Mouse (Mus musculus) right cerebral cortex, postnatal 14 days (tissue): ENCODE measurements at regions not wholly inside any gene's neighbourhood (a gene's known extent, or its start where the extent isn't known, plus 50 kb on each side); places are given as distances from the start of the nearest gene placed in this dataset.
A peak's percentile ranks its signal among the peaks of the same experiment; 100 is the strongest.

ENCODE experiments used
- DNase-seq: peaks from one replicate; pipeline ENCODE4 v3.0.0; 2022

DNA sequence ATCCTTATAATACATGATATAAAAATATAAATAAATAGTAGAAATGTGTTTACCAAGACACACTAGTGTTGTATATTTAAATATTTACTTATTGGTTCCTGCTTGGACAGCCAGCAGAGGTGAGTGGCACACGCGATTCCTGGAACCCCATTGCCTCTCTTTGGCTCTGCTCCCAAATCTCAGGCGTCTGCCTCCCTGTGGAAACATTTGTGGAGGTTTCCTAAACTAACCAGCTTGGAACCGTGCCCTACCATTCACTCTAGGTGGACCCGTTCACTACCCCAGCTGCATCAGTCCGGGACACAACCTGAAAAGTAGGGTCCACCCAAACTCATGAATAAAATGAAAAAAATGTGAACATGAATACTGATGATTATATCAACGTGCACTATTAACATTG lies 404.0 kb upstream of the Defb41 start:
- peak; percentile 6 for DNase-seq

DNA sequence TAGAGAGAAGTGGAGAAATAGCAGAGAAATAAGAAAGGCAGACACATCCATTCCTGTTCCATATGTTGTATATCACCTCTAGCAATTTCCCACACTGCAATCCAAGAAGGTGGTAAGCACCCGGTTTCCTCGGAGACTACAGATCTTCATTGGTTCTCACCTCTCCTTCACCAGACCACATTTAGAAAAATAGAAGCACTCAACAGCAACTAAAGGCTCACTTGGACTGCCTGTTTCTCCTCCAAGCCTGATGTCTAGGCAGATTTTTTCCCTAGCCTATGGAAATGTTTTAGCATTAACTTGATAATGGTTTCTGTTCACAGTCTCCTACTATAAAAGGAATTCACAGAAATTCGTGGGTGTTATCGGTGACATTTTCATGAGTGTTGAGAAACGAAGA lies 403.3 kb upstream of the Defb41 start:
- DNase-seq, result no peak

DNA sequence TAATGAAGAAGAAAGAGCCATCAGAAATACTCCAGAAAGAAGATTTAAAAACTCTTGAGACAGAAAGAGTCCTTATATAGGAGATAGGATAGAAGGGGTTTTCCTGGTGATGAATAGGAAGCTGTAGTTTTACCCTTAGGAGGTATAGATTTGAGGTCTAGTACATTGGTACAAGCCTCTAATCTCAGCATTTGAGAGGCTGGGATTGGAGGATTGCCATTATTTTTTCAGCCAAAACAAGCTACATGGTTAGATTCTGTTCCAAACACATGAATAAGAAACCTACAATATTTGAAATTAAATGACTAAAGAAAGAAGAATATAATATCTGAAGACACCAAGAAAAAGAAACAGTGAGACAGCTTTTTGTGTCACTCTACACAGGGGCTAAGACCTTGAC lies 375.9 kb upstream of the Defb41 start:
- DNase-seq, result no peak

DNA sequence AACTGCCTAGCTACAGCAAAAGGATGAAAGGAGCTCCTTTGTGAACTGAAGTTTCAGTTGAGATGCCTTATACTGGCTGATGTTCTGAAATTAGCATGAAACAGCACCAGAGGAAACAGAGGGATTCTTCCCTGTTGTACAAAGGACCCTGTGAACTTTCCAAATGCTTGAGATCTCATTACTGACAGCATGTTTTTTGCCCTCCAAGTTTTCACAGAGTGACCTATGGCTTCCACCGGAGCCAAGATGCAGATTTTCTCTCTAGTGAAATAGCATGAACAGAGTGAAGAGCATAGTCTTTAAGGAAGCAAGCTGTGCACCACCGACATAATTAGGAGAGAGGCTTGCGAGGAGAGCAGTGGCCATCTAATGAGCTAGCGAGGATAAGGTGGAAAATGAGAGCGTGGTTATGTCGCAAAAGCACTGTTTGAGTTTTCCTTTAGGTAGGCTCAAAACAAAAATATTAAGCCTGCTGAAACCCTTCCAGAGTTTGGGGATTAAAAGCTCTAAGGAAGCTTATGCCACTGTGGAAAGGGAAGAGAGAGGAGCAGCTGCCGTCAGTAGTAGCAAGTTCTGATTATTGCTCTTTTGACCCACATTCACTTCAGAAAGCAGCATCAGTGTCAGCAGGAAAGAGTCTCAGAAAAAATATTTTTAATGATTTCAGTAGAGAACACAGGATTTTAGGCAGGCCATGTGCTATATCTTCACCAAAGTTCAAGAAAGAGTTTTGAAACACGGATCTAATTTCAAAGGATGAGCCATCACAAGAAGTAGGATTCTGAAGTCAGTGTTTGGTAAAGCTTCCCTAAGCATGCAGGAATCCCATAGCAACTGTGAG lies 374.7 kb upstream of the Defb41 start:
- no peak for DNase-seq

DNA sequence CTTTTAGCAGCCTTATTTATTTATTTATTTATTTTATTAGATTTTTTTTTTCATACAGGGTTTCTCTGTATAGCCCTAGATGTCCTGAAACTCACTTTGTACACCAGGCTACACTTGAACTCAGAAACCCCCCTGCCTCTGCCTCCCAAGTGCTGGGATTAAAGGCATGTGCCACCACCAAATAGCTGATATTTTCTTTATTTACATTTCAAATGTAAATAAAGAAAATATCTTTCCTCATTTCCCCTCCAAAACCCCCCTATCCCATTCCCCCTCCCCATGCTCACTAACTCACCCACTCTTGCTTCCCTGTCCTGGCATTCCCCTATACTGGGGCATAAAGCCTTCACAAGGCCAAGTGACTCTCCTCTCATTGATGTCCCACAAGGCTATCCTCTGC lies 372.4 kb upstream of the Defb41 start:
- DNase-seq, result no peak

DNA sequence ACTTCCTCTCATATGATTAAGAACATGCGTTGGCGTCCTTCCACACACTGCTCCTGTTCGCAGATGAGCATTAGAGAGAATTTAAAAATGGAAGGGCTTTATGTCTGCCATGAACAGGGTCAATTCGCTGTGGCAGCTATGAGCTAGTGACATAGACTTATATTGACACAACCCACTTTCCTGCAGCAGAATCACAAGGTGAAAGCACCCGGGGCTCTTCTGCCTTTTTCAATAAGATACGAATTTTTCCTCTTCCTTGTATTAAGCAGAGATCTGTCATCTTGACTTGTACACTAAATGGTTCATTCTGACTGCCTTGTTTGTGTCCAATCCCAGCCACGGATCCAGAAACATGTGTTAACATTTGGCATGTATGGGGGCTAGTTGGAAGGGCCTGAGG lies 345.3 kb upstream of the Defb41 start:
- no peak for DNase-seq

DNA sequence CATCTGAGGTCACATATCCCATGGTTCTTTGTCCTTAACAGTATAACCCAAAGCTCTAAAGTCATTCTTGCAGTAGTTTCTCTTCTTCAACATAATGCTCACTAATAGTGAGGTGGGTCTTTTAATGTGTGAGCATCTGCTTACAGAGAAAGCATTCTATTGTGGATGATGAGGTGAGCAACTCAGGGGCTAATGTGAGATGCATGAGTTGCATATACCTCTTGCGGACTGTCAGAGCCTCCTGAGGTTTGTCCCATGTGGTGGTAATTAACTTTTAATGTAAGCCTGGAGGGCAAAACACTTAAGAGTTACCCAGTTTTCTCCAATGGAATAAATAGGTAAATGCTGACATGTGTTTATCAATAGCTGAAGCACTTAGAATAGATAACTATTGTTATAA lies 334.9 kb upstream of the Defb41 start:
- DNase-seq, result no peak

DNA sequence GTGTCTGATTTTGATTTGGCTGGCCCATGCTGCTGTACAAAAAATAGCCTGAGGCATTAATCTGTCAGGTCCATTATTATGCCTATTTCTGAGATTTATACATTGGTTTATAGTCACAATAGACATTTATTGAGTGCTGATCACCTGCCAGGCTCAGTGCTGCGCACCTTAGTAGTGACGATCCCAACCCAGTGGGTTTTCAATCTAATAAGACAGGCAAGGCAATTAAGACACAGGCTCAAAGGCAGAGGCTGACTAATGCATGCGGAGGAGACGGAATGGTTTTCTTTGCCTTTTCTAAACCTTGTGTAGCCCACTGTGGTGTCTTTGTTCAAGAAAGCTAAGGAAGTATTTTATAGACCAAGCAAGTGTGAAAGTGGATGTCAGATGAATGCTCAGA lies 334.0 kb upstream of the Defb41 start:
- no peak for DNase-seq

DNA sequence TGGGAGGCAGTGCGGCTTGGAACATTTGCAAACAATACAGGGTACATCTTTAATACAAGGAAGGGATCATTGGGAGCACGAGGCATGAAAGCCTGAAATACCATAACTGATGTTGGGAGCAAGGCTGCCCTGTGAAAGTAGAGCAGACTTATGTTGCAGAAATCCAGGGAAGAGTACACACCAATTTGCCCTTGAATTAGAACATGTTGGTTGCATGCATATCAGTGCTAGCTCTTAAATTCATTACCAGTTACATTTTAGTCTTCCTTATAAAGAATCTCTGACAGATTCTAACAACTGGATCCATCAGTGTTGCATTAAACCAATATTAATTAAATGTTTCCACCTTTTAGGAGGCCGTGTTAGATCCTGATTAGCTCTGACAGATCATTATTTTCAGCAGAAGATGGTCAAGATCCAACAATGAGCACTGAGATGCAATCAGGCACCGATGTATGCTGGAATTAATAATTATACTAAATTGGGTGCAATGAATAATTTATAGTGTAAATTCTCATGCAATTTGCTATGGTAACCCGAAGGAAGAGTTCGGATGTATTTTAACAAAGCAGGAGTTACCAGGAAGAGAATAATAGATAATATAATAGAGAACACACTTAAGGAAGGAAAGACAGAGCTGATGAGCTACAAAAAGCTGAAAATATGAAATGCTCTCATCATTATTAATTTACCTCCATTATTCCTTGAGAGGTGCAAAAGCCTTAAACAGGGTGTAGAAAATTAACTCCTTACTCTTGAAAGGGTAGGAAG lies 318.6 kb upstream of the Defb41 start:
- DNase-seq, result no peak

DNA sequence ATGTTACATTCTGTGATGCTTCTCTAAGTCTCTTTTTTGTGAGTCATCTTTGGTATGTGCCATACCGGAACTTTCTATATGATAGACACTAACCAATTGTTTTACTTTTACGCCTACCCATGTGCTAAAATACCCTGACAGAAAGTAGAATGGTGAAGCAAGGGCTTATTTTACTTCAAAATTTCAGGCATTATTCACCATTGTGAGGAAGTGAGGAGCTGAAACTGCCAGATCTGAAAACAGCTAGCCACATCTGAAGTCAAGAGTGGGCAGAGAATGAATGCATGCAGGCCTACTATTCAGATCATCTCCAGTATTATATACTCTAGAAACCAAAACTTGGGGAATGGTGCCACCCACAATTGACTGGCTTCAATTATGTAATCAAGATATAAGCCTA lies 313.7 kb upstream of the Defb41 start:
- DNase-seq, result no peak

DNA sequence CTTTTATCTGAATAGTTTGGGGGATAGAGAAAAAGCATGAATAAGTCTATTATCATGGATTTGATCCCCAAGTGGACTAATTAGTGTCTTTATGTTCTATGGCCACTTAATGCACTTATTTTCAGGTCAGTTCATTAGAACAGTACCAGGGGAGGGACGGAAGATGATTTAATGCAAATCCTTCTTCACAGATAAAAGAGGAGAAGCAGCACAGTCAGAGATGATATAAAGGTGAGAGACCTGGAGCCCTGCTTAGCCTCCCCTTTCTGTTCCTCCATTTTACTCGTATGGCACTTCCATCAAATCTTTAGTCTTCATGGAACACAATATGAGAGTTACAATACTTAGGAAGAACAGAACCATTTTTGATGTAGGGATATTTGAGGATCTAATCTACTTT lies 302.1 kb upstream of the Defb41 start:
- DNase-seq, result no peak

DNA sequence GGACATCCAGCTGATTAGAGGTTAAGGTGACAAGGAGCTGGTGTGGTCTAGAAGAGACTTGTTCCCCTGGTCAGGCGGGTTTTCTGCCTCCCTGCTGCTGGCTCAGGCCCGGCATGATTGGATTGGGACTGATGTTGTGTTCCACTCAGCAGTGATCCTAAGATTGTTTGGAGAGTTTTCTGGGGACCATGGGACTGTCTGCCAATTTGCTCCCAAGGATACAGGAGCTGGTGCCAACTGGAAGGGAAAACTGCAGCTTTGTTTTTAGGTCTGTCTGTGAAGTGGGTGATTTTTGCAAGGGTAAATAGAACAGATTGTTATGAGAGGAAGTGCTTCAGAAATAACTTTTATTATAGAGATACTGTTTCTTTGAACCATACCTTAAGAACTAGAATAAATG lies 286.3 kb upstream of the Defb41 start:
- DNase-seq, result no peak

DNA sequence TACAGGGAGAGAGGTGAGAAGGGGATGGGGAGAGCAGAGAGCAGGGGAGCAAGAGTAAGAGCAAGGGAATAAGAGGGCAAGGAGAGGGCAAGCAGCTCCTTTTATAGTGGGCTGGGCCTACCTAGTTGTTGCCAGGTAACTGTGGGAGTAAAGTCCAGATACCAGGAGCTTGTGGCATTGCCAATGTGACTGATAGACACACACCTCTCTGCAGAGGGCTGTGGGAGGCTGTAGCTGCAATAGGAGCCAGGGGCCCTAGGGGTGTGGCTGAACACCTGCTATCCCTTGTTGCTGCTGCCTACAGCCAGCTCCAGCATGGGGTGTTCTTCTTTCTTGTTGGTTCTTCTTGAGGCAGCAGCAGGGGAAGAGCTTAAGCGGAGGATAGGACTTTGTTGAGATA lies 266.8 kb upstream of the Defb41 start:
- DNase-seq, result no peak

DNA sequence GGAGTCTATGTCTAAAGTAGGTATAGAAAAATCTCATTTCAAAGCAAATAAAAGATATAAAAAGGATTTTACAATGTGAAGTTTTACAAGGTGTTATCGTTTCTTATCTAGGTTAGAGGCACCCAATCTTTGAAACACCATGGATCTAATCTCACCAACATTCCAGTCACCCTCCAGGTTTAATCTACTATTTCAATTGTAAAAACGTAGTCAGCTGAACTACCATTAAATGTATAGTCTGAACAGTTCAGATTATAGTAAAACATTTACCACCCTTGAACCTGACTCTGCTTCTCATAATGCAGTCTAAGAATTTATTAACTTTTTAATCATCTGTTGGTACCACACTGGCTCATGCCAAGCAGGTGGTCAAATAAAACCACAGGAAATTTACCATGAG lies 259.5 kb upstream of the Defb41 start:
- no peak for DNase-seq

DNA sequence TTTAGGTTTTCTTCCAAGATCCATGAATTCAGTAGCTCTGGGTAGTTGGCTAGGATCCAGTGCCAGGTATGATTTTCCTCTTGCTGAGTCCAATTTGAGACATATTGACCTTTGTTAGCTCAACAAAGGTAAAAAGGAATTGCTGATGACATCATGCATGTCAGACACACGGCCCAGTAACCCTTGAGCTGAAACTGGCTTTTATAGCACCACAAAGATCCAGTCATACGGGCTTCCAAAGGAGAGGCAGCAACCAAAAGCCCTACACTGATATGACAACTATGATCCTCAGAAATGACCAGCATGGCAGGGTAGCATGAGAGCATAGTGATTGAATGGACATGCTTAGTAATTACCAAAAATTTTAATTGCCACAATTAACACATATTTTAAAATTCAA lies 258.0 kb upstream of the Defb41 start:
- no peak for DNase-seq

DNA sequence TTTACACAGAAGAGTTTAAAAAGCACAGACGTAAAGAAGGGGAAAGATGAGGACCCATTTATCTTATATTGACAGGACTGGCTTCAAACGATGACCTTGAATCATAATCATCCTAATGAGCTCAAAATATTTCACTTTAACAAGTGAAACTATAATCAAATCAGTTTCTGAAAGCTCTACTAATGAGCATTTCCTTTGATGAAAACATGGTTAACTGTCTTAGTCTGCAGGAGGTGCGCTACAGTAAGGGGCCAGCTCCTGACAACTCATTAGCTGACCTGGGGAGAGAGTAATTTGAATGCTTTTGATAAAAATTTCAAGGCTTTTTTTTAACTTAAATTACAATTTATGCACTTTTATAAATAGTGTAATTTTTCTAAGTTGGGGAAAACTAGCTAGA lies 247.8 kb upstream of the Defb41 start:
- no peak for DNase-seq

DNA sequence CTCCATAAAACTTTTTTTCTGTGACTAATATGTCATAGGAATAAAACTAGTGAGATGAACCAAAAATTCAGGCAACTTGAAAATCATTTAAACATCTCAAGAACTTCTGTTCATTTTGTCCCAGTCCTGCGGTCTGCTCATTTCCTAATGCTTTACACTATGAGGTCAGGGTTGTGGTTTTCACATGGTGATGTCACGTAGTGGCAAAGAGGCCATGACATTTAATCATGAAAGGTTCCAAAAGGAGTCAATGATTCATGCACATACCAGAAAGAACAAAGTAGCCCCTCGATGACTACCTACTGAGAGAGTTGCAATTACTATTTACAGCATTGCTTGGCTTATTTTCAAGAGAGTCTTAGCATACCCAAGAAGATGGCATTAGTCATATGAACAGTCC lies 233.6 kb upstream of the Defb41 start:
- no peak for DNase-seq

DNA sequence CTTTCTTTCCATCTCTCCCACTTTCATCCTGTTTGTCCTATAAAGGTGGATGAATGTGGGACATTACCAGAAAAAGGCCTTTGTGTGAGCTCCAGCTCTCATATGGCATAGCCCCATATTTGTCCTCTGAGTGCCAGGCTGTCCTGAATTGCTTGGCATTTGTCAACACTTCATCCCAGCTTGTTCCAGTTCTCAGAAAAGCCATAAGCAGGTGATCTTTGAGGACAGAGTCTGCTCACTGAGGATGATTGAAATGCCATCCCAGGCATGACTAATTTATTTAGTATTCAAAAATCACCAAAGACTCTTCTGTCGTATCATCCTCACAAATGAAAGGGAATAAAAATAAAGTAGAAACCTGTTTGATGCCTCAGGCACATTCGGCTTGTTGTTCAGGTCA lies 203.6 kb upstream of the Defb41 start:
- no peak for DNase-seq

DNA sequence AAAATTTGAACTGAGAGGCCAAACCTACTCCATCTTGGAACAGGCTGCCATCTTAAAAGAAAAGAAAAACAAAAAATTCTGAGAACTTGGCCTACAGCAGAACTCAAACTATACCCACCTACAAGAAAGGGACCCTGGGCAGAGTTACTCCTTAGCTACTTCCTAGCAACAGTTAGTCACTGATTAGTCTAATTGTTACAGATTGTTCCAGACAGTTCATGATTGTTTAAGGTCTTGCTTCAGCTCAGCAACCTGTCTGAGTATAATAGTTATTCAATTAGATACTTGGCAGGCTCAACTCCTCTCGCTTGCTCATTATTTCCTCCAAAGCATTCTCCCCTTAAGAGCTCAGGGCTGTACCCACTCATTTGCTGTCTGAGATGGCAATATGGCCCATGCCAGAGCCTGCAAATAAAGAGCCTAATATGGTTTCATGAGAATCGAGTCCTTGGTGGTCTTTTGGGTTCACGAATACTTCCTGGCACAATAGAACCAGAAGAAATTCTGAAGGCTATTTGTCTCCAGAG lies 200.4 kb upstream of the Defb41 start:
- no peak for DNase-seq

DNA sequence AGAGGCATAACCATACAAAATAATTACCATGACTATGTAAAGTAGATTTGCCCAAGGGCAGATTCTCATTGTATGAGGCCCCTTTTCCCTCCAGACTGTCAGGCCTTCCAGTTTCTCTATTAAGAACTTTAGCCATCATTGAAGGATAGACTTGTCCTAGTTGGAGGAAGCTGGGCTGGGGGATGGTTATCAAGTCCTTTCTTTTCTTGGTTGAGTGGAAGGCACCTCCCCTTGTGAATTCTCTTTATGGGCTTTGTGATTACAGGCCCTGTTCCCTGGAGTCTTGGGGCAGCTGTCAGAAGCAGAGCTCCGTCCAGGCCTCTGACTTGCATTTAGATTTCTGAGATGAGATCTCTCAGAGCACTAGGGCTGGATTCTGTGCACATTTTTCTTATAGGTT lies 198.3 kb upstream of the Defb41 start:
- DNase-seq, result no peak

DNA sequence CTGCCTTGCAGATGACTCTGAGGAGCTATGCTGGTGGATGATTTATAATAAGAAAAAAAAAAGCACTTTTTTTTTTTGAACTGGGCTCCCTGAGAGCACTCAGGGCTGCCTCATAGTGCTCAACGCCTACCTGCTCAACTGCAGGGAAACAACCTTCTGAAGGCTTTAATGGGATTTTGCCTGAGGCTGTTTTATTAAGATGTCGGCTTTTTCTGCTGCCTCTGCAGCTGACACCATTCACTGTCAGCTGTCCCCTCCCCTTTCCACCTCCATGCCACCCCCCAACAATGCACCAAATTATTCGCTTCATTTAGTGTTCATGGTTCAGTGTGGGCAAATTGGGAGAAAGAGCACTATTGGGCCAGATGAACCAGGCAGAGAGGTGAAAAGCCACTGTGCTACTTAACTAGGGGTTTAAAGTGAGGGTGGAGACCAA lies 151.4 kb upstream of the Defb41 start:
- no peak for DNase-seq

DNA sequence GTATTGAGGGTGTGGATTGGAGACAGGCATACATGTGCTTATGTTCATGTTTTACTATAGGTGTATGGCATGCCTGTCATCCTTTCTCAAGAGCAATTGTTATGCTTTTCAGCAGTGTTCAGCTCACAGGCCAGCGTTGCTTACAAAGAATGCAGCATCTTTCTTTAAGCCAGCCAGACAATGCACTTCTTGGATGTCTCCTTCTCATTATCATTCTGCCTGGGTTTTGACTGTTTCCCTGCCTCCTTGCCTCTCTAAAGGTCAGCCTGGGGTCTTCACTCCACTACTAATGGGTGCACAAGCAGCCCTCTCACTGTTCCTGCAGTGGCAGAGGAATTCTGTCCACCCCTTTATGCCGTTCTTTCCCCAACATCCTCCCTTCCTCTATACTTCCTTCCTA lies 150.9 kb upstream of the Defb41 start:
- DNase-seq, result no peak

DNA sequence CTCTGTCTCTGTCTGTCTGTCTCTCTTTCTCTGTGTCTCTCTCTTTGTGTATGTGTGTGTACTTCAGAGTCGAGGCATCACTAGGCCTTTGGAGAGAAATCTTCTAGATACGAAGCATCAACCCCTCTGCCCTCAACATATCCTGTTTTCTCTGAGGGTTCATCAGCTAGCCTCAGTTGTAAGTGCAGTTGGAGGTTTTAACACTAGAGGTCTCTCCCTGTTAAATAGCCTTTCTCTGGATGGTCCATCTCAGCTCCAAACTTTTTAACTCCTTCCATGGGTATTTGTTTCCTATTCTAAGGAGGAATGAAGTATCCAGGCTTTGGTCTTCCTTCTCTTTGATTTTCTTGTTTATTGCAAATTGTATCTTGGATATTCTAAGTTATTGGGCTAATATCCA lies 147.8 kb upstream of the Defb41 start:
- no peak for DNase-seq

DNA sequence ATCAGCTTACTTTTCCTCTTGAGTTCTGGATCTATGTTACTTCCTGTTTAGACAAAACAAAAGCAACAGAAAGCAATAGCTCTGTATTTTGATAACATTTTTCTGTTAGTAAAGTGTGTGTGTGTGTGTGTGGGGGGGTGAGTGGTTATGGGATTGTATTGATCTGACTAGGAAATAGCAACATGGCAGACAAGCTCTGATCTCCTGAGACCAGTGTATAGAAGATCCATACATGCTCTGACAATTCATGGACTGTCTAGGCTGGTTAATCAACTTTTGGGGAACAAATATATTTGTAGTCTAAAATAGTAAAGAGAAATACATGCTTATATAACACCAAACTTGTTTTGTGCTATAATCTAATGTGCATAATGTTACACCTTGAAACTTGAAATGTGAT lies 124.7 kb upstream of the Defb41 start:
- DNase-seq, result no peak
